Mouse (Mus musculus) left cerebral cortex, adult 8-10 months (tissue): ENCODE results near the gene Pgam2. TPM values are rescaled to one million over a fixed set of nuclear protein-coding genes. Genes with fewer than 3 reads are reported as not detected.

Experiments
- DNase-seq, 2 experiments: peaks; one replicate each; pipeline ENCODE4 v3.0.0; 2022; ENCODE audit warnings: low spot score in 2 of 2
- total RNA-seq, 4 experiments: library from RNA; stranded (reverse); gene quantifications; 2 replicates each; pipeline ENCODE4 v1.2.4; 2022

The Pgam2 gene
- total RNA-seq, 4 experiments from 2014 or later, result 8.3 to 11.8 (median 10.7) TPM

DNA sequence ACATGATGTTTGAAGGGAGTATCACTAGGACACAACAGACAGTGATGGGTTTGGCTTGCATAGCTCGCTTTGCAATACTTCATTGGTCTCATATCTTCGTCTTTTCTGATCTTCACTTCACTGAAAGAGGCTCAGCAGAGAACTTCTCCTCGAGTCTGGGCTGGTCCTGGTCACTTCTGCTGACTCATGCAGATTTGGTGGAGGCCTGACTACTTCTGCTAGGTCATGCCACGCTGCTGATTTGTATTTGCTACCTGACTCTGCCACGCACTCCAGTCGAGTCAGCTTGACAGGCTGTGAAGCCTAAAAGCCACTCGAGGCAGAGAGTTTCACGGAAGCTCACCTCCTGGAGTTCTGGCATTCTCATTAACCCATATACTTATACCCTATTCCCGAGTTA is 4.4 kb upstream of the Pgam2 start:
- no peak for DNase-seq

GRCm38 (mm10) chr11:5805711-5806110 is 2.2 kb upstream of the Pgam2 start:
- no peak for DNase-seq

GRCm38 (mm10) chr11:5804174-5804573 is 641 bp upstream of the Pgam2 start:
- DNase-seq, result no peak

DNA sequence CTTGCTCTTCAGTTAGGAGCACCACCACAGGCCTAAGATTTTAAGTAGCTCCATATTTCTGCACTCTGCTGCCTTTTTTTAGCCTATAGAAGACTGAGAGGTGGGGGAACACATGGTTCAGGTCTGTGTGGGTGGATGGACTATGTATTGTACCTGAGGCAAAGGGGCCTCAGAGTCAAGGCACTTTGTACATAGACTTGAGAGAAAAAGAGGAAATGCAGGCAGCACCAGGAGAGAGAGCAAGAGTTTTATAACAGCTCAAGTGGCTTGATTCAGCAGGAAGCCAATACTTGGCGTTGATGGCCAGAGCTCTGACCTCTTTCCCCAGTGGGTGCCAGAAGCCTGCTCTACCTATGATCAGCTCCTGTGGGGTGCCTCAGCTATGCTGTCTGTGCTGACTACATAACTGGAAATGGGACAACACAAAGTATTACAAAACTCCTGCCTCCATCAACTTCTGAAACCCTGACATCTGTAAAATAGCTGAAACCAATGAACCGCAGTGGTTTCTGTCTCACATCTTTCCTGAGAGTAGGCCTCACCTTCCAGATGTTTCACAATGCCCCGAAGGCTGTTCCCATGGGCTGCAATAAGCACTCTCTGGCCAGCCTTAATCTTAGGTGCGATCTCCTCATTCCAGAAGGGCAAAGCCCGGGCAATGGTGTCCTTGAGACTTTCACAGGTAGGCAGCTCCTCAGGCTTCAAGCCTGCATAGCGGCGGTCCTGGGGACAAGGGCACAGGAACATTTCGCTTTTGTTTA is 896 bp downstream of the Pgam2 start:
- DNase-seq, result no peak

DNA sequence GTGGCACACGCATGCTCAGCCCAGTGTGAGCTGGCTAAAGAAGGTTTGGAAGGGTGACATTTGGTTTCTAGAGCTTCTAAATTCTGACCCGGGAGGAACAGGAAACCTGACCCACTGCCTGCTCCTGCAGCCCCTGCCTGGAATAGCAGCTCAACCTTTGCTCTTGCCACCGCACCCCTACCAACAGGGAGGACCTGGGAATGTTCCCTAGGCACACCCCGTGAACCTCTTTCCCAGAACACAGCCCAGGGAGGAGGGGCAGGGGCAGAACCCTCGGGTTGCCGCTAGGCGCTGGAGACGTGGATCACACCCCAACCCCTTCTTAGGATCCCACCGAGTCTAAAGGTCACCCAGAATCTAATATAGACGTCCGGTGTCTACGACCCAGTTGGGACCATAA is 1.5 kb downstream of the Pgam2 start:
- DNase-seq, result no peak

- DNase-seq, result no peak
Observed at GRCm38 (mm10) chr11:5801511-5801910, 2.0 kb downstream of the Pgam2 start.

GRCm38 (mm10) chr11:5799621-5800490 is 3.7 kb downstream of the Pgam2 start:
- DNase-seq, result no peak

GRCm38 (mm10) chr11:5797928-5798327 is 5.6 kb downstream of the Pgam2 start:
- DNase-seq, result no peak

DNA sequence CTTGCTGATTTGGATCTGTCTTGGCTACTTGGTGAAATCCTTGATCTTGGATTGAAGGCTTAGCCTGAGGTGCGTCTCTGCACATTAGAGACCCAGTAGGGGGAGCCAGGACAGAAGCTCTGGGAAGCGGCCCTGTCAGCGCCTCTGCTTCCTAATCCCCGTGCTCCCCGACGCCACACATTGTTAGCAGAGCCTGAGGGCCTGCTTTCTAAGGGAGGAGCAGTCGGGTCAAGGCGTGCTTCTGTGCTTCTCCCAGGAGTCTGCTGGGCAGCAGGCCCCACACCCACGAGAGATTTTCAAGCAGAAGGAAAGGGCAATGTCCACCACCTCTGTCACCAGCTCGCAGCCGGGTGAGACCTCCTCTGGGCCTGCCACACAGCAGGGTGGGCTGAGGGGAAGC is 6.2 kb downstream of the Pgam2 start:
- no peak for DNase-seq

GRCm38 (mm10) chr11:5796939-5797338 is 6.6 kb downstream of the Pgam2 start:
- DNase-seq, result no peak

DNA sequence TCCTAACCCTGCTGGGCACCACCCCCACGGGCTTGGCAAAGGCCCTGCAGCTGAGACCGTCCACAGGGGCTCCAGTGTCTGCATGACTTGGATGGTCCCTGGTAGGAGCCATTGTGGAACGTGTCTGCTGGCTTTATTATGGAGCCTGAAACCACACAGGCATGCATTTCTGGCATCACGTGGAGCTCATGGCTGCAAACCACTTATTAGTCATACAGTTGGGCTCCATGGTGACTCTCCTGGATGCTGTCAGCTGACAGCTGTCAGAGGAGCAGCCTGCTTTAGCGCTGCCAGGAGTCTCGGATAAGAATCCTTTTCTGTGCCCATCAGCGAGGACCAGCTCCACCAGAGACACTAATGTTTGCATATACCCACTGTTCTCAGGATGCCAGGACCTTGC is 7.8 kb downstream of the Pgam2 start:
- DNase-seq, result peak in 1 of 2 experiments; percentile 58

GRCm38 (mm10) chr11:5795290-5795689 is 8.2 kb downstream of the Pgam2 start:
- DNase-seq, result no peak

- DNase-seq, result no peak
Observed at GRCm38 (mm10) chr11:5790431-5790830, 13.1 kb downstream of the Pgam2 start.

DNA sequence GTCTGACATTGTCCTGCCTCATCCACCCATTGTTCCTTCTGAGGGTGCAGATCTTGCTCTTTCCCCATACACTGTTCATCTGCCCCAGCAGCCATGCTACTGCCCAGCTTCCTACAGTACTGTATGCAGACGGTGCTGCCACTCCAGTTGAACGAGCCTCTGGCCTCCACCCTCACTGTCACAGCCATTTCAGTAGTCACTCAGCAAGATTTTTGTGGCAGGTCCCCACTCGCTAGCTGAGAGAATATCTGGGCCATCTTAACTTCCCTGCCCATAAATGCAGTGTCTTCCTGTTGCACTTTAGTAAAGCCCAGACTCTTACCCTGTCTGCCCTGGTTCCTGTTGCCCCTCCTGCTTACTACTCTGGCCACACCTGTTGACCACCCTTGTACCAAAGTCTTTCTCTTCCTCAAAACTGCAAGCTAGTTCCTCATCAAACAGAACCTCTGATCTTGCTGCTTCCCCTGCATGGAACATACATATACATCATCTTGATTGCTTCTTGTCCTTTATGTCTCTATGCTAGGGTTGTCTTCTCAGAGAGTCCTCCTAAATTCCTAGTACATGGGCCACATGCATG is 13.7 kb downstream of the Pgam2 start:
- no peak for DNase-seq

DNA sequence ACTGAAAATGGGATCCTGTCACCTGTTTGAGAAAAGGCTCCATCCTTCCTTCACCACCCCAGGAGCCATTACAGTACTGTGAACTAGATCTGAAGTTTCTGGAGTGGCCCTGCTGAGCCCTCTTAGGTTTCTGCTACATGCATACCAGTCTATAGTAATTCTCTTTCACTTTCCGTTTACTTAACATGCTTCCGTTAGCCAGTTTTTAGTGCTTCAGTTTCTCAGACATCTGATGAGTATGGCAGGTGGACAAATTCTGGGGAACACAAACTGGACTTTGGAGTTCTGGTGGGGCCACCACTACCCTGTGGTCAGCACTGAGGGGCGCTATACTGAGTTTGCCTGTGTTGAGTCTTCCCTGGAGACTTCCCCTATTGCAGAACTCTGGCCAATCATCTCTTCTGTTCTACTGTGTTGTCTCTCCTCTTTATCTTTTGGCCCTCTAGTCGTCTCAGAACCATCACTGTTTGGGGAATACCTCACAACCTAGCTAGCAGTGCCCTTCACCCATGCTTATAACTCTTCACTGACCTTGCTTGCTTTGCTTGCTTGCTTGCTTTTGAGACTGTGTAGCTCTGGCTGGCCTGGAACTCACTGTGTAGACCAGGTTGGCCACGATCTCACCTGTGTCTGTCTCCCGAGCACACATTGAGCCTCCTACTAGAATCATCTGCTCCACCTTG is 14.3 kb downstream of the Pgam2 start:
- DNase-seq, result no peak

- DNase-seq, result peak; percentile 90 to 94
Observed at GRCm38 (mm10) chr11:5788056-5789014, 15.2 kb downstream of the Pgam2 start, which contains the start of gene Dbnl. Dbnl (plus strand) TSS chr11:5788488.

DNA sequence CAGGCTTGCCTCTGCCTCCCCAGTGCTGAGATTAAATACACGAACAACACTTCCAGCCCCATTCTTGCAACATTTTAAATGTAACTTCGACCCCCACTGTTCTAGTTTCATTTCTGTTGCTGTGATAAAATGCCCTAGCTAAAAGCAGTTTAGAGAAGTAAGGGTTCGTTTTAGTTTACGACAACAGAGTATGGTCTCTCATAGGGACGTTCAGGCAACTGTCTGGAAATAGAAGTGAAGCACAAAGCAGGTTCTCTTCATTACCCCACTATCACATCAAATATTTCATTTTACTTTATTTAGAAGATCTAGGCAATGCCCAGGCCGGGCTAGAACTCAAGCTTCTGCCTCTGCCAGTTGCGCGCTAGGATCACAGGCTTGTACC is 15.9 kb downstream of the Pgam2 start:
- no peak for DNase-seq

DNA sequence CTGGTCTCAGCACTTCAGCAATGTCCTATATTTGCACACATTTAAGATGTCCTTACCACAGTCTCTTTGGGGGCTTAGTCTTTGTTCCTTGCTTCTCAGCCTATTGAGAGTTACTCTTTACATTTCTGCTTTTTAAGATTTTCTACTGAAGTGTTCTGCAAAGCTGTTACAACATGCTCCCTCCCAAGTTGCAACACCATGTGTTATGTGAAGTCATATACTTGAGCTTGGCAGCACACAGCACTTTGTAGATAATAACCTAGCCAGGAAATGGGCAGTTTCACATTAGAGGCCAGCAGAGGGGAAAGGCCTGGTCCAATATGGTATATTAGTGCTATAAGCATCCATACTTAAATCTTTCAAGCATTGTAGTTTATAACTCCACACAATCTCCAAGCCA is 17.8 kb downstream of the Pgam2 start:
- no peak for DNase-seq

DNA sequence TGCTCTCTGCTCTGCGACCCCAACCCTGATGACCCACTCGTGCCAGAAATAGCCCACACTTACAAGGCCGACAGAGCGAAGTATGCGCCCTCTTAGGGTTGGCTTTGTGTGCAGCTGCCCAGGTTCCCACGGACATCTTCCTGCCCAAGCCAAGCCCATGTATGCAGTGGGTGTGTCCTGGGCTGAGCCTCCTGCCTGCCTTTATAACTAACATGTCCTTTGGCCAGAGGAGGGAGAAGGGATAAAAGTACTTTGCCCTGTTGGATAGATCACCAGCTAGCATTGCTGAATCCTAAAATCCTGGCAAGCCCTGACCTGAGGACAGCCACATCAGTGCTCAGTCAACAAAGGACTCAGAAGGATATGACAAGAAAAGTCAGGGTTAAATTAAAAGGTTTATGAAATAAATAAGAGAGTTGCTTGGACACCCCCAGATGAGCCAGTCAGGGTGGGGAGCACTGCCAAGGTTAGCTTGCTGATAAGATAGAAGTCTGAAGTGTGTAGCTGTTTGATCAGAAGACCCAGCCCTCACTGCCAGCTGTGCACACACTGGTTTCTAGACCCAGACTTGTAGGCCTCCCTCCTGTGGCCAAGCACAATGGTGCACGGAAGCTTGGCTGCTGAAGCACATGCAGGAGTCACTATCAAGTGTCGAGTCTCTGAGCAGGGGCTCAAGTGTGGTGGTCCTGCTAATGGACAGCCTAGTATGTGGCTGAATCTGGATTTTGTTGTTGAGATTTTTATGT is 21.2 kb downstream of the Pgam2 start:
- no peak for DNase-seq

DNA sequence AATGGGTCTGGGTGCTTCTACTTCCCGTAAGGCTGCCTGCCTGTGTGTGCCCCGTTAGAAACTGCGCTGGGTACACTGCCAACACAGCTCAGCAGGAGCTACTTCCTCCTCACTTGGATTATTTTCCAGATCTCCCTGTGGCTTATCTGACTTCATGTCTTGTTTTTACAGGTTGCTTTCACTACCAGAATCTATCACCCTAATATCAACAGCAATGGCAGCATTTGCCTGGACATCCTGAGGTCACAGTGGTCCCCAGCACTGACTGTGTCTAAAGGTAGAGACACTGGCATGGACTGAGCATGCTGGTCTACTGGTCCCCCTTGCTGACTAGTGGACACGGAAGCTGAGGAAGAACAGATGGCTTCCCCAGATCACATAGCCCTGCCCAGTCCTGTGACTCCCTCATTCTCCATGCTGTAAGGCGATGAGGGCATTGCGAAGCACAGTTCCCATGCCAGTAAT is 23.5 kb downstream of the Pgam2 start:
- no peak for DNase-seq
